Mouse (Mus musculus) regulatory T cell (primary cell): Measurements from ENCODE around the gene Rexo1.

Experiments used
- in situ Hi-C: fragments of 300-600 bp; cut with MboI, MseI; formaldehyde crosslinking; loops from one replicate; pipeline ENCODE4 v1.15.1; 2025; ENCODE audit warnings: high pct_unique_total_duplicates

The Rexo1 gene

GRCm38 (mm10) chr10:80557346-80557965, 3.9 kb downstream of the Rexo1 start:
- in situ Hi-C loops: no loop called here

- in situ Hi-C loops: no loop called here
Measured at GRCm38 (mm10) chr10:80553997-80554396, 7.4 kb downstream of the Rexo1 start.

GRCm38 (mm10) chr10:80553575-80553974, 7.8 kb downstream of the Rexo1 start:
- in situ Hi-C loops: no loop called here

- in situ Hi-C loops: no loop called here
Measured at GRCm38 (mm10) chr10:80552364-80552763, 9.0 kb downstream of the Rexo1 start.

- in situ Hi-C loops: no loop called here
Measured at GRCm38 (mm10) chr10:80549279-80549678, 12.1 kb downstream of the Rexo1 start.

GRCm38 (mm10) chr10:80548428-80549006, 12.8 kb downstream of the Rexo1 start:
- in situ Hi-C loops: no loop called here

- in situ Hi-C loops: no loop called here
Measured at GRCm38 (mm10) chr10:80547539-80547938, 13.8 kb downstream of the Rexo1 start.

- in situ Hi-C loops: no loop called here
Measured at GRCm38 (mm10) chr10:80546945-80547344, 14.4 kb downstream of the Rexo1 start.

- in situ Hi-C loops: no loop called here
Measured at GRCm38 (mm10) chr10:80545590-80545989, 15.8 kb downstream of the Rexo1 start.

GRCm38 (mm10) chr10:80543873-80544272, 17.5 kb downstream of the Rexo1 start:
- in situ Hi-C loops: no loop called here

- in situ Hi-C loops: no loop called here
Measured at GRCm38 (mm10) chr10:80539493-80539892, 21.9 kb downstream of the Rexo1 start.

- in situ Hi-C loops: no loop called here
Measured at GRCm38 (mm10) chr10:80538710-80539394, 22.5 kb downstream of the Rexo1 start, which contains the start of gene Atp8b3. Gene Atp8b3, minus strand, starts transcription at chr10:80539124.

GRCm38 (mm10) chr10:80538180-80538579, 23.2 kb downstream of the Rexo1 start:
- in situ Hi-C loops: no loop called here

GRCm38 (mm10) chr10:80535711-80536110, 25.6 kb downstream of the Rexo1 start:
- in situ Hi-C loops: no loop called here

GRCm38 (mm10) chr10:80535071-80535470, 26.3 kb downstream of the Rexo1 start:
- in situ Hi-C loops: no loop called here

- in situ Hi-C loops: no loop called here
Measured at GRCm38 (mm10) chr10:80533704-80534103, 27.7 kb downstream of the Rexo1 start.

- in situ Hi-C loops: no loop called here
Measured at GRCm38 (mm10) chr10:80532783-80533182, 28.6 kb downstream of the Rexo1 start.

GRCm38 (mm10) chr10:80526172-80526571, 35.2 kb downstream of the Rexo1 start:
- in situ Hi-C loops: no loop called here

- in situ Hi-C loops: no loop called here
Measured at GRCm38 (mm10) chr10:80523299-80523698, 38.1 kb downstream of the Rexo1 start.

GRCm38 (mm10) chr10:80519287-80519686, 42.1 kb downstream of the Rexo1 start:
- in situ Hi-C loops: no loop called here

GRCm38 (mm10) chr10:80513739-80514138, 47.6 kb downstream of the Rexo1 start:
- in situ Hi-C loops: loop anchor here (5.0 kb wide), 1 partner anchor 66 kb away; no protein-coding TSS in a partner anchor

GRCm38 (mm10) chr10:80510273-80510660, 51.1 kb downstream of the Rexo1 start:
- in situ Hi-C loops: loop anchor here (5.0 kb wide), 1 partner anchor 63 kb away; no protein-coding TSS in a partner anchor
